Mouse (Mus musculus): ENCODE measurements around the gene Dgcr8. TPM values are rescaled to one million over a fixed set of nuclear protein-coding genes. Genes with fewer than 3 reads are reported as not detected.
A peak's percentile ranks its signal among the peaks of the same experiment; 100 is the strongest.

Gene Dgcr8
- polyA plus RNA-seq, 1 experiment = 14.5 TPM

- TF ChIP-seq POLR2A (IDR thresholded peaks at IDR 0.05; ENCODE audit: low read depth, low read length) (no peak), CTCF (IDR thresholded peaks at IDR 0.05; ENCODE audit: extremely low read depth, insufficient read length, insufficient replicate concordance, low read depth, low read length) (no peak)
- H3K27ac ChIP-seq (ENCODE audit: insufficient read depth, low read depth, low read length) = no peak overlapping the region
Observed at GRCm38 (mm10) chr16:18231047-18231446, 58.0 kb downstream of the Dgcr8 start.

GRCm38 (mm10) chr16:18230617-18231016 is 58.4 kb downstream of the Dgcr8 start:
- H3K27ac ChIP-seq (ENCODE audit: insufficient read depth, low read depth, low read length) = no peak overlapping the region
- no peaks in the 10 kb centered on the region for H3K4me1 ChIP-seq (ENCODE audit: control insufficient read depth, insufficient read depth, insufficient read length, low read length)
- H3K36me3 ChIP-seq (ENCODE audit: control insufficient read depth, insufficient read depth, low read length) = no peaks in the 10 kb centered on the region
- TF ChIP-seq POLR2A (IDR thresholded peaks at IDR 0.05; ENCODE audit: low read depth, low read length) (no peak), CTCF (IDR thresholded peaks at IDR 0.05; ENCODE audit: extremely low read depth, insufficient read length, insufficient replicate concordance, low read depth, low read length) (no peak)
- H3K27me3 ChIP-seq (ENCODE audit: control insufficient read depth, insufficient read depth, low read length) = no peaks in the 10 kb centered on the region
- H3K4me3 ChIP-seq (ENCODE audit: low read depth, low read length) = no peak overlapping the region
- 85% methylated on average over 6 of the region's 6 CpGs for WGBS

More at GRCm38 (mm10) chr16:18231047-18231446, 58.0 kb downstream of the Dgcr8 start:
- no peaks in the 10 kb centered on the region for H3K36me3 ChIP-seq (ENCODE audit: control insufficient read depth, insufficient read depth, low read length)
- H3K4me1 ChIP-seq (ENCODE audit: control insufficient read depth, insufficient read depth, insufficient read length, low read length) = no peaks in the 10 kb centered on the region
- 88% methylated on average over 3 of the region's 3 CpGs for WGBS
- H3K4me3 ChIP-seq (ENCODE audit: low read depth, low read length) = no peak overlapping the region
- H3K27me3 ChIP-seq (ENCODE audit: control insufficient read depth, insufficient read depth, low read length) = no peaks in the 10 kb centered on the region

DNA sequence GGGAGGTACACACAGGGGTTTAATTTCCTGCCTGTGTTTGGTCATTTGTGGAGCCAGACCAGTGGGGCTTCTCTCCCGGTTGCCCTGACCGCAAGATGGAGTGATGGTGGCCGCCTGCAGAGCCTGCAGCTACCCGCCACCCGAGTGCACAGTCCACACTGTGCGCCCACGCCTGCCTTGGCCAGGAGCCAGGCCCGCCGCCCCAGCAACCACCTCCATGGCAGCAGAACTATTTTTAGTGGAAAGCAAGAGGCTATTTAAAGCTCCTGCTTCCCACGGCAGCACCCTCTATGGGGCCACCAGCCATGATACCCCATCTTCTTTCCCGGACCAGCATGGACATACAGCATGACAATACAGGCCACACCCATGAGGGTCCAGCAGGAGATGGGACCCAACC is 59.4 kb downstream of the Dgcr8 start:
- Histone ChIP-seq H3K4me3 (ENCODE audit: low read depth, low read length) (no peak overlapping the region), H3K36me3 (ENCODE audit: control insufficient read depth, insufficient read depth, low read length) (no peaks in the 10 kb centered on the region), H3K27me3 (ENCODE audit: control insufficient read depth, insufficient read depth, low read length) (no peaks in the 10 kb centered on the region), H3K4me1 (ENCODE audit: control insufficient read depth, insufficient read depth, insufficient read length, low read length) (no peaks in the 10 kb centered on the region), H3K27ac (ENCODE audit: insufficient read depth, low read depth, low read length) (no peak overlapping the region)
- TF ChIP-seq POLR2A (IDR thresholded peaks at IDR 0.05; ENCODE audit: low read depth, low read length) = no peak
- 41% methylated on average over 11 of the region's 11 CpGs for WGBS

GRCm38 (mm10) chr16:18228856-18229255 is 60.2 kb downstream of the Dgcr8 start:
- no peaks in the 10 kb centered on the region for H3K27me3 ChIP-seq (ENCODE audit: control insufficient read depth, insufficient read depth, low read length)
- WGBS = 95% methylated on average over 4 of the region's 4 CpGs
- TF ChIP-seq CTCF (IDR thresholded peaks at IDR 0.05; ENCODE audit: extremely low read depth, insufficient read length, insufficient replicate concordance, low read depth, low read length) (no peak), POLR2A (IDR thresholded peaks at IDR 0.05; ENCODE audit: low read depth, low read length) (no peak)
- no peak overlapping the region for H3K4me3 ChIP-seq (ENCODE audit: low read depth, low read length)
- no peaks in the 10 kb centered on the region for H3K4me1 ChIP-seq (ENCODE audit: control insufficient read depth, insufficient read depth, insufficient read length, low read length)
- H3K27ac ChIP-seq (ENCODE audit: insufficient read depth, low read depth, low read length) = no peak overlapping the region
- no peaks in the 10 kb centered on the region for H3K36me3 ChIP-seq (ENCODE audit: control insufficient read depth, insufficient read depth, low read length)

GRCm38 (mm10) chr16:18227897-18228422 is 61.1 kb downstream of the Dgcr8 start:
- Histone ChIP-seq H3K36me3 (ENCODE audit: control insufficient read depth, insufficient read depth, low read length) (no peaks in the 10 kb centered on the region), H3K27me3 (ENCODE audit: control insufficient read depth, insufficient read depth, low read length) (no peaks in the 10 kb centered on the region), H3K4me1 (ENCODE audit: control insufficient read depth, insufficient read depth, insufficient read length, low read length) (no peaks in the 10 kb centered on the region), H3K27ac (ENCODE audit: insufficient read depth, low read depth, low read length) (no peak overlapping the region), H3K4me3 (ENCODE audit: low read depth, low read length) (no peak overlapping the region)
- WGBS = 93% methylated on average over 20 of the region's 20 CpGs
- TF ChIP-seq CTCF (IDR thresholded peaks at IDR 0.05; ENCODE audit: extremely low read depth, insufficient read length, insufficient replicate concordance, low read depth, low read length) = no peak
- TF ChIP-seq POLR2A (IDR thresholded peaks at IDR 0.05; ENCODE audit: low read depth, low read length) = no peak

- H3K36me3 ChIP-seq (ENCODE audit: control insufficient read depth, insufficient read depth, low read length) = no peaks in the 10 kb centered on the region
- H3K4me1 ChIP-seq (ENCODE audit: control insufficient read depth, insufficient read depth, insufficient read length, low read length) = no peaks in the 10 kb centered on the region
- no peak for TF ChIP-seq POLR2A (IDR thresholded peaks at IDR 0.05; ENCODE audit: low read depth, low read length)
- no peak for TF ChIP-seq CTCF (IDR thresholded peaks at IDR 0.05; ENCODE audit: extremely low read depth, insufficient read length, insufficient replicate concordance, low read depth, low read length)
- WGBS = 95% methylated on average over 13 of the region's 13 CpGs
- H3K4me3 ChIP-seq (ENCODE audit: low read depth, low read length) = no peak overlapping the region
- H3K27me3 ChIP-seq (ENCODE audit: control insufficient read depth, insufficient read depth, low read length) = no peaks in the 10 kb centered on the region
- H3K27ac ChIP-seq (ENCODE audit: insufficient read depth, low read depth, low read length) = no peak overlapping the region
Observed at GRCm38 (mm10) chr16:18227187-18227586, 61.9 kb downstream of the Dgcr8 start.

DNA sequence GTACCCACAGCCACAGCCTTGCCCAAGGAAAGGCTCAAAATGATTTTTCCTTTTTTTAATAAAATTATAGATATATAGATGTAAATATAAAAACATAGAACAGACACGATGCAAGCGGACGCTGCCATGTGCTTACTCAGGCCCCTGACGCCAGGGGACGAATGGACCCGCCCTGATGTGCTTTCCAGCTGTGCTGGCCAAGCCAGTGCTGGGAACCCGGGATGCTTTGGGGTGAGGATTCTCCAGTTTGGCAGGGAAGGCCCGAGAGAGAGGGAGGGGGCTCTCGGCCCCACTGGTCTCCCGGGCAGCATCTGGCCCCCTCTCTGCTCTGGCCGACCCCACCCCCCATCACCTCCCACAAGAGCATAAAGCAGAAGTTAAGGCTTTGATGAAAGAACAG is 66.9 kb downstream of the Dgcr8 start:
- no peaks in the 10 kb centered on the region for H3K36me3 ChIP-seq (ENCODE audit: control insufficient read depth, insufficient read depth, low read length)
- H3K27me3 ChIP-seq (ENCODE audit: control insufficient read depth, insufficient read depth, low read length) = no peaks in the 10 kb centered on the region
- no peak overlapping the region for H3K27ac ChIP-seq (ENCODE audit: insufficient read depth, low read depth, low read length)
- WGBS = 86% methylated on average over 11 of the region's 11 CpGs
- no peak overlapping the region for H3K4me3 ChIP-seq (ENCODE audit: low read depth, low read length)
- TF ChIP-seq POLR2A (IDR thresholded peaks at IDR 0.05; ENCODE audit: low read depth, low read length) = no peak
- no peak for TF ChIP-seq CTCF (IDR thresholded peaks at IDR 0.05; ENCODE audit: extremely low read depth, insufficient read length, insufficient replicate concordance, low read depth, low read length)
- H3K4me1 ChIP-seq (ENCODE audit: control insufficient read depth, insufficient read depth, insufficient read length, low read length) = no peaks in the 10 kb centered on the region

GRCm38 (mm10) chr16:18221543-18221898 is 67.5 kb downstream of the Dgcr8 start:
- 68% methylated on average over 11 of the region's 11 CpGs for WGBS
- Histone ChIP-seq H3K27ac (ENCODE audit: insufficient read depth, low read depth, low read length) (no peak overlapping the region), H3K4me3 (ENCODE audit: low read depth, low read length) (no peak overlapping the region), H3K27me3 (ENCODE audit: control insufficient read depth, insufficient read depth, low read length) (no peaks in the 10 kb centered on the region), H3K4me1 (ENCODE audit: control insufficient read depth, insufficient read depth, insufficient read length, low read length) (no peaks in the 10 kb centered on the region), H3K36me3 (ENCODE audit: control insufficient read depth, insufficient read depth, low read length) (no peaks in the 10 kb centered on the region)
- no peak for TF ChIP-seq POLR2A (IDR thresholded peaks at IDR 0.05; ENCODE audit: low read depth, low read length)
- peak; percentile 21; the same call in 1 of the 2 replicates for TF ChIP-seq CTCF (IDR thresholded peaks at IDR 0.05; ENCODE audit: extremely low read depth, insufficient read length, insufficient replicate concordance, low read depth, low read length)

Data from small intestine, adult 2 months (tissue).